Mouse (Mus musculus) monocyte, adult 5-6 weeks (primary cell): ENCODE results near the gene Ctrc. TPM values are rescaled to one million over a fixed set of nuclear protein-coding genes. Genes with fewer than 3 reads are reported as not detected.
A peak's percentile ranks its signal among the peaks of the same experiment; 100 is the strongest.

Experiments
- ATAC-seq: fragments of 153-309, 156-312 bp; replicated peaks from 2 replicates; pipeline ENCODE4 v1.8.0; 2017; ENCODE audit warnings: mild to moderate bottlenecking; ENCODE audit not compliant: low TSS enrichment, insufficient number of reproducible peaks, severe bottlenecking, poor library complexity, low FRiP score
- total RNA-seq: library from RNA; stranded (forward); fragments of 200-1000, 200-491, 200-594 nt; gene quantifications from 3 replicates; pipeline ENCODE4 v1.2.3, GENCODE M21; 2017

Gene Ctrc
- total RNA-seq, 1 experiment from 2014 or later: not detected

DNA sequence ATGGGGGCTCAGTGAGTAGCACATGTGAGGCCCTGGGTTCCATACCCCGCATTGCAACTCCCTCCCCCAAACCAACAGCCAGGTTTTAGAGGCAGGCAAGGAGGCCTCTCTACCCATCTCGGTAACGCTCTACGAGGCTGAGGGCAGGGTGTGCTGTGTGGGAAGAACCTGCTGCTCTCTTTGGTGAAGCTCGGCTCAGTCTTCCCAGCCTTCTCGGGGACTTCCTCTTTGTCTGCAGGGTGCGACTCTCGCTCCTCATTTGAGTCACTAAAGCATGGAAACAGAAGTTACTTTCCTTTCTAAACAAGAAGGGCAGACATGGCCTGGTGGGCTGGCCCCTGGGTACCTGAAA, 79.9 kb downstream of the Ctrc start:
- ATAC-seq: peak; percentile 73

DNA sequence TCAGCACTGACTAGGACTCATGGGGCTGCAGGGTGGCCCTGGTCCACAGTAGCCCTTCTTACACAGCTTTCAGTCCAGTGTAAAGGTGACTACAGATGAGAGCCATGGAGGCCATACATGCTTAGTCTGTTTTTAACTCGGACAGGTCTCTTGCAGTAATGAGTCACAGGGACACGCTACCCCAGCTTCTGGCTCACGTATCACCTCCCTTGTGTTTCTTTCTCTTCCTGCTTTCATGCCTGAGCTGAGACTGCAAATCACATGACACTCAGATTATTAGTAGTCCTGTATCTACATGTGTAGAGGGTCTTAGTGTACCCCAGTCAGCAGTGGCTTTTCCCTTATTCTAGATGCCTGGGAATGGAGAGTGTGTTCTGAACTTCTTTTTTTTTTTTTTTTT, 81.2 kb downstream of the Ctrc start:
- ATAC-seq: no peak

Other genes with a start within 250 kb of the Ctrc start
- gene Fblim1, start 240.3 kb downstream of the Ctrc start, total RNA-seq: not detected in 3 replicates
- gene Tmem82, start 227.7 kb downstream of the Ctrc start, total RNA-seq: not detected in 3 replicates
- not detected in 3 replicates for gene Slc25a34, start 222.5 kb downstream of the Ctrc start, total RNA-seq
- gene Plekhm2, start 181.5 kb downstream of the Ctrc start, total RNA-seq: 14.4 to 16.5 TPM (median 15.7 TPM) in 3 replicates
- 7.4 TPM in 1 of 3 replicates, not detected in the others for gene Rsc1a1, start 160.8 kb downstream of the Ctrc start, total RNA-seq
- 31.1 to 45.0 TPM (median 34.8 TPM) in 3 replicates for gene Ddi2, start 122.9 kb downstream of the Ctrc start, total RNA-seq
- not detected in 3 replicates for gene Agmat, start 99.7 kb downstream of the Ctrc start, total RNA-seq
- 5.1 to 7.6 TPM (median 6.4 TPM) in 3 replicates for gene Dnajc16, start 55.4 kb downstream of the Ctrc start, total RNA-seq
- 23.4 to 41.6 TPM (median 39.5 TPM) in 3 replicates for gene Casp9, start 52.7 kb downstream of the Ctrc start, total RNA-seq
- gene Cela2a, start 20.2 kb downstream of the Ctrc start, total RNA-seq: not detected in 3 replicates
- gene Efhd2, start 28.6 kb upstream of the Ctrc start, total RNA-seq: 190 to 273 TPM (median 198 TPM) in 3 replicates
- gene Fhad1, start 168.7 kb upstream of the Ctrc start, total RNA-seq: 0.32 to 4.4 TPM (median 0.38 TPM) in 3 replicates
- 57.2 to 77.8 TPM (median 58.7 TPM) in 3 replicates for gene Tmem51, start 237.9 kb upstream of the Ctrc start, total RNA-seq